Mouse (Mus musculus) forebrain, postnatal 0 days (tissue): ENCODE data around the gene Zfp143. TPM values are rescaled to one million over a fixed set of nuclear protein-coding genes. Genes with fewer than 3 reads are reported as not detected.
"Not testable (repeated sequence)": the region's sequence is repeated elsewhere in the genome, so short reads cannot be mapped to it uniquely, and the experiment has no call there.

Source experiments
- ATAC-seq: fragments of 200-750 bp; cut with Nextera tagmentation; 2 replicates; pipeline ENCODE4 v1.8.0; 2017; ENCODE audit warnings: mild to moderate bottlenecking, moderate library complexity
- DNase-seq: peaks from one replicate; pipeline ENCODE4 v3.0.0-alpha.2; 2015
- H3K27ac ChIP-seq: fragments of 300-500 bp; sonication (generic); 2 replicates; pipeline ENCODE4 v1.5.1; 2014; ENCODE audit warnings: low read depth, mild to moderate bottlenecking, antibody characterized with exemption, low read length, moderate library complexity, mixed read lengths
- H3K27me3 ChIP-seq: fragments of 300-500 bp; sonication (generic); 2 replicates; pipeline ENCODE4 v1.6.1; 2014; ENCODE audit warnings: mild to moderate bottlenecking, low read length, mixed read lengths; ENCODE audit not compliant: insufficient read depth
- H3K36me3 ChIP-seq: fragments of 300-500 bp; sonication (generic); 2 replicates; pipeline ENCODE4 v1.6.1; 2014; ENCODE audit warnings: mild to moderate bottlenecking, moderate library complexity; ENCODE audit not compliant: insufficient read depth
- H3K4me1 ChIP-seq: fragments of 300-500 bp; sonication (generic); 2 replicates; pipeline ENCODE4 v1.6.1; 2014; ENCODE audit warnings: antibody characterized with exemption; ENCODE audit not compliant: insufficient read depth
- H3K4me2 ChIP-seq: fragments of 300-500 bp; sonication (generic); 2 replicates; pipeline ENCODE4 v1.6.1; 2014; ENCODE audit warnings: low read depth, mild to moderate bottlenecking, moderate library complexity
- H3K4me3 ChIP-seq: fragments of 300-500 bp; sonication (generic); 2 replicates; pipeline ENCODE4 v1.5.1; 2014; ENCODE audit warnings: low read depth, low read length, mixed read lengths
- H3K9ac ChIP-seq: fragments of 300-500 bp; sonication (generic); 2 replicates; pipeline ENCODE4 v1.6.1; 2014; ENCODE audit warnings: mild to moderate bottlenecking
- H3K9me3 ChIP-seq: fragments of 300-500 bp; sonication (generic); 2 replicates; pipeline ENCODE4 v1.6.1; 2016; ENCODE audit warnings: low read length
- CTCF ChIP-seq: sonication (generic); IDR thresholded peaks from 2 replicates; pipeline ENCODE4 v1.5.1; 2016; ENCODE audit warnings: antibody characterized with exemption, control low read depth, low read depth
- WGBS: fragments of 180-500 bp; shearing (Covaris S2); extraction: QIAGEN DNeasy Blood & Tissue Kit; methylation state at CpG from one replicate; pipeline ENCODE4 v1.1.7; 2014; 5-methylcytosine and 5-hydroxymethylcytosine counted together
- polyA plus RNA-seq: library from polyadenylated mRNA; unstranded; fragments of >200 nt; fragmentation: Nextera tagmentation; extraction: Ambion mirVana; gene quantifications from 2 replicates; pipeline ENCODE4 v1.2.1, GENCODE M21; 2015
- total RNA-seq: library from RNA; depleted of rRNA; stranded (reverse); fragments of >200 nt; gene quantifications from 2 replicates; pipeline ENCODE4 v1.2.3, GENCODE M21; 2014

The Zfp143 gene
- total and polyA plus RNA-seq, 2 experiments from 2014 or later, result 6.7 to 12.2 TPM

DNA sequence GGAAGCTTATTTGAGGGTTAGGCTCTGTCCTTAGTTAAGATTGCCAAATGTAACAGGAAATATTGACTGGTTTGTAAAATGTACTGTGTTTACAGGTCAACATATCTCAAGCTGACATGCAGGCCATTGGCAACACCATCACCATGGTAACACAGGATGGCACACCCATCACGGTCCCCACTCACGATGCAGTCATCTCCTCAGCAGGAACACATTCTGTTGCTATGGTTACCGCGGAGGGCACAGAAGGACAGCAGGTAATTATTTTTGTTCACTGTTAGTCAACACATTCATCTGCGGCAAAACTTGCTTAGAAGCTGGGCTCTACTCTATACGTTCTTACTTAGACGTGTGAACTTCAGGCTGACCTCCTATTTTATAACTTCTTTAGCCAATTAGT lies 30.7 kb downstream of the Zfp143 start:
- Histone ChIP-seq H3K4me3 (no peak overlapping the region), H3K4me2 (no peak overlapping the region), H3K27ac (no peak overlapping the region), H3K36me3 (peaks cover 75% of the 10 kb centered on the region), H3K4me1 (no peaks in the 10 kb centered on the region), H3K27me3 (no peaks in the 10 kb centered on the region), H3K9ac (no peak overlapping the region), H3K9me3 (no peaks in the 10 kb centered on the region)
- TF ChIP-seq CTCF, result no peak
- WGBS, result 40% methylated on average over 7 of the region's 7 CpGs
- DNase-seq (peak; percentile 41), ATAC-seq (peak; percentile 59)

DNA sequence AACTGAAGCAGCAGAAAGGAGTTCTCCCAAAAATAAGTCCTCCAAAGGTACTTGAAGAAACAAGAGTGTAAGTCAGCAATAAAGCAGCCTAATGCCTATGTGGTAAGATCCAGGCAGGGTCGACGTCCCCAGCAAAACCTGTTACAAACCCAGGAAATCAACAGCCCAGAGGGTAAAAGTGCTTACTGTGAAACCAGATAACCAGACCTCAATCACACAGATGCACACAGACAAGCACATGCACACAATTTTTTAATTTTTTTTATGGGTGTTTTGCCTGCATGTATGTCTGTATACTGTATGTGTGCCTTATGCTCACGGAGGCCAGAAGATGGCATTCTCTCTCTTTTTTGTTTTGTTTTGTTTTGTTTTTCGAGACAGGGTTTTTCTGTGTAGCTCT lies 35.3 kb downstream of the Zfp143 start:
- H3K27ac ChIP-seq, result no peak overlapping the region
- H3K4me1 ChIP-seq, result no peaks in the 10 kb centered on the region
- no peak; the same call in 1 of the 2 replicates for TF ChIP-seq CTCF
- peaks cover 51% of the 10 kb centered on the region for H3K36me3 ChIP-seq
- H3K4me3 ChIP-seq, result no peak overlapping the region
- no peak overlapping the region for H3K9ac ChIP-seq
- 89% methylated on average over 4 of the region's 4 CpGs for WGBS
- ATAC-seq (no peak), DNase-seq (no peak)
- H3K9me3 ChIP-seq, result no peaks in the 10 kb centered on the region
- H3K4me2 ChIP-seq, result no peak overlapping the region
- H3K27me3 ChIP-seq, result no peaks in the 10 kb centered on the region

DNA sequence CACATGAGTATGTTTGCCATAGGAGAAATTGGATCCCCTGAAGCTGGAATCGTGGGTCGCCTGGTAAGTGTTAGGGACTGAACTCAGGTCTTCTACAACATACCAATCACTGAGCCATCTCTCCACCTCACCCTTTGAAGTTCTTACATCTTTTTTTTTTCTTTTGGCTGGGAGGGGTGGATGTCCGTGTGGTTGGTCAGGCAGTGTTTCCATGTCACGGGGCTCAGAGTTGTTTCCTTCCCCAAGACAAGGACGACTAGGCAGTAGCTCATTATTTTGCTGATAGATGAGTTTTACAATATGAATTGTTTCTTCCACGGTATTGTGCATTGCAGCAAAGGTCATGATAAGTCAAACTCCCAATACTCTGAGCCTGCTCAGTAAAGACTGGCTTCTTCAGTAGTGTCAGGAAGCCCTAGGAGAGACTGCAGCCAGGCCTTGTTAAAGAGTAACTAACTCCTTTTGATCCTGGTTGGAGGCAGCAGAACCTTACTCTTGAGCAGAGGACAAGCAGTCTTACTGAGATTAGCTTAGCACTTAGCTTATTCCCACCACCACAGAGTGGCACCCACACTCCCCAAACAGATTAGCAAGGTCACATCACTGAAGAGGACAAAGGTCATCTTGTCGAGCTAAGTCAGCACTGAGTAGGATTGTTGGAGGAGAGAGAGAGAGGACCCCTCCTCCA lies 36.2 kb downstream of the Zfp143 start:
- DNase-seq (no peak), ATAC-seq (no peak)
- no peak overlapping the region for H3K4me3 ChIP-seq
- H3K27me3 ChIP-seq, result no peaks in the 10 kb centered on the region
- H3K36me3 ChIP-seq, result peaks cover 42% of the 10 kb centered on the region
- no peak overlapping the region for H3K9ac ChIP-seq
- no peaks in the 10 kb centered on the region for H3K4me1 ChIP-seq
- no peak overlapping the region for H3K4me2 ChIP-seq
- no peak for TF ChIP-seq CTCF
- no peaks in the 10 kb centered on the region for H3K9me3 ChIP-seq
- WGBS, result 78% methylated on average over 7 of the region's 7 CpGs
- H3K27ac ChIP-seq, result no peak overlapping the region

DNA sequence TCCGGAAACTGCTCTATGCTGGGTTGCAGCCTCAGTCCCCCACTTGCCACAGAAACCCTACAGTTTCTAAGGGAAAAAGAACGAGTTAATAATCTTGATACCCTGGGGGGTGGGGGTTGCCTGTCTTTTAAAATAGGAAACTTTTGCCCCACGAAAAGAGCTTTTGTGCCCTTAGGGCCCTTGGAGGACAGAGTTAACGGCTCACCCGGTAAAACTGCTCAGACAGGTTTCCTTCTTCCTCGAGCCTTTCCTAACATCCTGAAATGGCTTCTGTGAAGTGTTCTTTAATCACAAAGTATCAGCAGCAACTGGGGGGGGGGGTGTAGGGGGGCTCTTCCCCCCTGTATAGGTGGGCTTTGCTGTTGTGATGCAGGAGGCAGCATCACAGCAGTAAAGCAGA lies 39.8 kb downstream of the Zfp143 start:
- no peak for TF ChIP-seq CTCF
- H3K4me1 ChIP-seq, result no peaks in the 10 kb centered on the region
- H3K9me3 ChIP-seq, result no peaks in the 10 kb centered on the region
- no peaks in the 10 kb centered on the region for H3K27me3 ChIP-seq
- ATAC-seq (no peak), DNase-seq (no peak)
- H3K27ac ChIP-seq, result no peak overlapping the region
- H3K9ac ChIP-seq, result no peak overlapping the region
- H3K36me3 ChIP-seq, result peaks cover 11% of the 10 kb centered on the region
- no peak overlapping the region for H3K4me3 ChIP-seq
- H3K4me2 ChIP-seq, result no peak overlapping the region
- WGBS, result 48% methylated on average over 6 of the region's 6 CpGs

DNA sequence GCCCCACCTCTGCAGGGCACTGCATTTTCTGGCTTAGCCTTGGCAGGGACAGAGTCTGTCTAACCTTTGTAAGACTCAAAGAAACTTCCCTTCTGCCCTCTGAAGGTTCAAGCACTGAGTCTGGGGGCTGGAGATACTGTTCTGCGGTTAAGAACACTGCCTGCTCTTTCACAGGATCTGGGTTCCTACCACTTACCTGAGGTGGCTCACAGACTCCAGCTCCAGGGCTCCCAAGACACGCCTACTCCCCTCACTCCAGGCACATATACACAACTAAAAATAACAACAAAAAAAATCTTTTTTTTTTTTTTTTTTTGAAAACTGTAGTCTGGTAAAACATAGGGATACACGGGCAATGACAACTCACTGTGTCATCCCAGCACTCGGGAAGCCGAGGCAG lies 40.2 kb downstream of the Zfp143 start:
- no peak for TF ChIP-seq CTCF
- H3K4me3 ChIP-seq, result no peak overlapping the region
- no peak overlapping the region for H3K4me2 ChIP-seq
- ATAC-seq (no peak), DNase-seq (no peak)
- H3K9me3 ChIP-seq, result no peaks in the 10 kb centered on the region
- no peak overlapping the region for H3K9ac ChIP-seq
- H3K27ac ChIP-seq, result no peak overlapping the region
- H3K36me3 ChIP-seq, result peaks cover 7% of the 10 kb centered on the region; the same call in 1 of the 2 replicates
- no peaks in the 10 kb centered on the region for H3K27me3 ChIP-seq
- WGBS, result 82% methylated on average over 5 of the region's 5 CpGs
- H3K4me1 ChIP-seq, result no peaks in the 10 kb centered on the region

DNA sequence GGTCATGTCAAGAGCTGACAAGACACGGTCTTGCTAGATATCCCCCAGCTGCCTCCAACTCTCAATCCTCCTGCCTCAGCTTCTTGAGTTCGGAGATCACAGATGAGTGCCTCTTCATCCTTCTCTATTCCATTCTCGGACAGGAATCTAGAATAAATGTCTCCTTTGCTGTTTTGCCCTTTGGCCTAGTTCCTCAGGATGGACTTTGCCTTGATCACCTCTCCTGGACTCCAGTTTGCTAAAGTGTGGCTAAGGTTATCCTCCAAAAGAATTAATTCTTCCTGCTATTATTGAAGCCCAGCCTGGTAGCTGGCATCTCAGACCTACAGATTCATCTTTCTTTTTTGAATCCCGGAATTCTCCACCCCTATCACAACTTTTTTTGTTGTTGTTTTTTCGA lies 44.0 kb downstream of the Zfp143 start:
- TF ChIP-seq CTCF, result no peak

DNA sequence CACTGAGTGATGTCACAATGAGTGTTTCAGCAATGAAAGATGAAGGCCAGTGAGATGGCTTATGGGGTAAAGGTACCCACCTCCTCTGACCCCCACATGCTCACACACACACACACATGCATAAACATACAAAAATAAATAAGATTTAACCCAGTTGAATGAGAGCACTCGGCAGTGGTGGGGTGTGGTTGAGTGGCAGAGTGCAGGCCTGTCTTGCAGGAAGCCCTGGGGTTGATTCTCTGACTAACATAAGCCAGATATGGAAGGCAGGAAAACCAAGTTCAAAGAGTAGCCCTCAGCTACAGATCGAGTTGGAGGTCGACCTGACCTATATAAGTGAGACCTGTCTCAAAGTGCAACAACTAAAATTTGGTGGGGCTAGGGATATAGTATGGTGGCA lies 45.6 kb downstream of the Zfp143 start:
- no peak for DNase-seq
- H3K4me1 ChIP-seq, result peaks cover 7% of the 10 kb centered on the region; the same call in 1 of the 2 replicates
- H3K36me3 ChIP-seq, result no peaks in the 10 kb centered on the region
- no peaks in the 10 kb centered on the region for H3K27me3 ChIP-seq
- no peak overlapping the region for H3K9ac ChIP-seq
- H3K4me3 ChIP-seq, result no peak overlapping the region
- no peak for ATAC-seq
- no peak overlapping the region for H3K27ac ChIP-seq
- no peak for TF ChIP-seq CTCF
- H3K4me2 ChIP-seq, result no peak overlapping the region
- 83% methylated on average over 3 of the region's 3 CpGs for WGBS
- H3K9me3 ChIP-seq, result no peaks in the 10 kb centered on the region

More for the DNA sequence above, 44.0 kb downstream of the Zfp143 start:
- Histone ChIP-seq H3K36me3 (no peaks in the 10 kb centered on the region), H3K27me3 (no peaks in the 10 kb centered on the region), H3K4me2 (no peak overlapping the region), H3K4me3 (no peak overlapping the region), H3K27ac (no peak overlapping the region), H3K9ac (no peak overlapping the region), H3K4me1 (peaks cover 4% of the 10 kb centered on the region; the same call in 1 of the 2 replicates), H3K9me3 (no peaks in the 10 kb centered on the region)
- DNase-seq, result no peak
- no peak for ATAC-seq
- WGBS, result 84% methylated on average over 5 of the region's 5 CpGs

DNA sequence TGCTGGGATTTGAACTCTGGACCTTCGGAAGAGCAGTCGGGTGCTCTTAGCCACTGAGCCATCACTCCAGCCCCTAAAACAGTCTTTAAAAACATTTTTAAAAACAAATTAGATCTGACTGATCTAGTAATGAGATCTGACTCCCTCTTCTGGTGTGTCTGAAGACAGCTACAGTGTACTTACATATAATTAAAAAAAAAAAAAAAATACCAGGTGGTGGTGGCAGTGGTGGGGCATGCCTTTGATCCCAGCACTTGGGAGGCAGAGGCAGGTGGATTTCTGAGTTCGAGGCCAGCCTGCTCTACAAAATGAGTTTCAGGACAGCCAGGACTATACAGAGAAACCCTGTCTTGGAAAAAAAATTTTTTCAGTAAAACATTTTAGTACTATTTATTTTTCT lies 47.5 kb downstream of the Zfp143 start:
- not testable (repeated sequence) for H3K27ac ChIP-seq, ATAC-seq, H3K4me1 ChIP-seq, H3K9me3 ChIP-seq, H3K36me3 ChIP-seq, DNase-seq, H3K4me3 ChIP-seq, H3K4me2 ChIP-seq, H3K27me3 ChIP-seq, H3K9ac ChIP-seq
- 94% methylated on average over 3 of the region's 3 CpGs for WGBS
